In the genomic region with DNA sequence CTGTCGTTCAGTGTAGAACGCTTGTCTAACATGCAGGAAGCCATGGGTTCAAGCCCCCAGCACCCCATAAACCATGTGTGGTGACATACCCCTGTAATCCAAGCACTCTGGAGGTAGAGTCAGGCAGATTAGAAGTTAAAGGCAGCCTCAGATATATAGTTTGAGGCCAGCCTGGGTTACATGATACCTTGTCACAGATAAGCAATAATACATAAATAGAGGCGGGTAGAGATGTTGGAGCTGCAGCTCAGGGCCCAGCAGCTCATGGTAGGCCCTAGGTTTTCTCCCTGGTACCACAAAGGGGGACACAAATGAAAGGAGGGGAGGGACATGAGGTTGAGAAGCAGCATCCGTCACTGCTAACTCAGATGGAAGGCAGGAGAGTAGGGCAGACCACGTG, we compare ENCODE assay signal across 18 mouse cellular contexts. TPM values are rescaled to one million over a fixed set of nuclear protein-coding genes. Genes with fewer than 3 reads are reported as not detected.
DNase-seq lines count a peak whose midpoint lies in the region; ATAC-seq and TF ChIP-seq lines count a peak whose summit lies in the region.
"Had no signal": no experiment of that assay in that cellular context is flagged by ENCODE, and none has a peak within 500 bp of the region (broad histone marks: within the 10 kb centered on the region; RNA-seq: fewer than 3 reads in every experiment).

No protein-coding gene starts in this region.

- H3K9ac ChIP-seq in forebrain, embryonic 15.5 days (replicated peaks), result no peak overlapping the region
- H3K9ac ChIP-seq in neural tube, embryonic 13.5 days, result no peak overlapping the region
- no peak overlapping the region for H3K9ac ChIP-seq in neural tube, embryonic 15.5 days (replicated peaks)
- H3K9ac ChIP-seq in kidney, embryonic 14.5 days (ENCODE audit: low read depth, low read length), result no peak overlapping the region
- H3K9ac ChIP-seq: embryonic facial prominence, embryonic 13.5 days; heart, embryonic 13.5 days had no signal

- no peak overlapping the region for H3K4me3 ChIP-seq in forebrain, embryonic 10.5 days
- H3K4me3 ChIP-seq in forebrain, embryonic 15.5 days, result no peak overlapping the region
- H3K4me3 ChIP-seq in left cerebral cortex, adult 2 months, result no peak overlapping the region
- no peak overlapping the region for H3K4me3 ChIP-seq in neural tube, embryonic 13.5 days
- H3K4me3 ChIP-seq in neural tube, embryonic 15.5 days (replicated peaks), result no peak overlapping the region
- H3K4me3 ChIP-seq in kidney, embryonic 14.5 days (ENCODE audit: low read length), result no peak overlapping the region
- H3K4me3 ChIP-seq: embryonic facial prominence, embryonic 13.5 days; heart, embryonic 13.5 days; limb, embryonic 10.5 days had no signal

- H3K4me1 ChIP-seq in forebrain, embryonic 10.5 days, result peaks cover 50% of the 10 kb centered on the region
- H3K4me1 ChIP-seq in forebrain, embryonic 15.5 days, result peaks cover 14% of the 10 kb centered on the region
- H3K4me1 ChIP-seq in neural tube, embryonic 13.5 days (replicated peaks), result peaks cover 39% of the 10 kb centered on the region
- peaks cover 19% of the 10 kb centered on the region for H3K4me1 ChIP-seq in neural tube, embryonic 15.5 days
- peaks cover 4% of the 10 kb centered on the region; the same call in 1 of the 2 replicates for H3K4me1 ChIP-seq in kidney, embryonic 14.5 days (ENCODE audit: control insufficient read depth, insufficient read depth, low read length)

- H3K27ac ChIP-seq in forebrain, embryonic 10.5 days, result peak overlapping the region; percentile 56; the same call in 1 of the 2 replicates
- no peak overlapping the region for H3K27ac ChIP-seq in forebrain, embryonic 15.5 days (replicated peaks)
- peak overlapping the region; percentile 44 for H3K27ac ChIP-seq in left cerebral cortex, adult 2 months
- H3K27ac ChIP-seq in neural tube, embryonic 13.5 days (replicated peaks), result peak overlapping the region; percentile 78; the same call in 1 of the 2 replicates
- no peak overlapping the region for H3K27ac ChIP-seq in neural tube, embryonic 15.5 days (replicated peaks)
- H3K27ac ChIP-seq in kidney, embryonic 14.5 days (ENCODE audit: low read depth, low read length), result no peak overlapping the region
- H3K27ac ChIP-seq: embryonic facial prominence, embryonic 13.5 days; limb, embryonic 10.5 days; stomach, postnatal 0 days had no signal

- intact Hi-C loops in left cerebral cortex, adult 2 months (cut with DNase I), result no loop called here

- no peaks in the 10 kb centered on the region for H3K27me3 ChIP-seq in forebrain, embryonic 10.5 days (ENCODE audit: poor library complexity, severe bottlenecking)
- H3K27me3 ChIP-seq in forebrain, embryonic 15.5 days, result no peaks in the 10 kb centered on the region
- no peaks in the 10 kb centered on the region for H3K27me3 ChIP-seq in neural tube, embryonic 13.5 days
- H3K27me3 ChIP-seq in neural tube, embryonic 15.5 days (replicated peaks), result no peaks in the 10 kb centered on the region
- H3K27me3 ChIP-seq in kidney, embryonic 14.5 days (ENCODE audit: control insufficient read depth, insufficient read depth, low read length), result no peaks in the 10 kb centered on the region
- H3K27me3 ChIP-seq: embryonic facial prominence, embryonic 13.5 days; heart, embryonic 13.5 days had no signal

- H3K9me3 ChIP-seq in forebrain, embryonic 10.5 days, result no peaks in the 10 kb centered on the region
- no peaks in the 10 kb centered on the region for H3K9me3 ChIP-seq in forebrain, embryonic 15.5 days
- no peaks in the 10 kb centered on the region for H3K9me3 ChIP-seq in neural tube, embryonic 13.5 days
- H3K9me3 ChIP-seq in neural tube, embryonic 15.5 days (replicated peaks), result no peaks in the 10 kb centered on the region
- no peaks in the 10 kb centered on the region for H3K9me3 ChIP-seq in kidney, embryonic 14.5 days (ENCODE audit: control insufficient read depth, low read length)
- H3K9me3 ChIP-seq: embryonic facial prominence, embryonic 13.5 days; heart, embryonic 13.5 days; limb, embryonic 10.5 days had no signal

- H3K4me2 ChIP-seq in forebrain, embryonic 15.5 days (replicated peaks), result no peak overlapping the region
- H3K4me2 ChIP-seq in neural tube, embryonic 13.5 days, result no peak overlapping the region
- no peak overlapping the region for H3K4me2 ChIP-seq in neural tube, embryonic 15.5 days
- H3K4me2 ChIP-seq in kidney, embryonic 14.5 days (replicated peaks; ENCODE audit: low read depth, low read length), result no peak overlapping the region
- H3K4me2 ChIP-seq: embryonic facial prominence, embryonic 13.5 days; heart, embryonic 13.5 days had no signal

- 81% methylated on average over 5 of the region's 5 CpGs for WGBS in forebrain, embryonic 10.5 days
- WGBS in forebrain, embryonic 15.5 days, result 69% methylated on average over 5 of the region's 5 CpGs
- WGBS in neural tube, embryonic 13.5 days, result 68% methylated on average over 5 of the region's 5 CpGs
- WGBS in neural tube, embryonic 15.5 days, result 82% methylated on average over 5 of the region's 5 CpGs
- WGBS in kidney, embryonic 14.5 days, result 61% methylated on average over 5 of the region's 5 CpGs

- no peak for TF ChIP-seq CTCF in left cerebral cortex, adult 2 months (IDR thresholded peaks at IDR 0.05)

- no peak for ATAC-seq in forebrain, embryonic 15.5 days (replicated peaks)
- ATAC-seq in neural tube, embryonic 13.5 days (ENCODE audit: low read depth), result no peak
- no peak for ATAC-seq in neural tube, embryonic 15.5 days (ENCODE audit: low FRiP score)
- no peak for ATAC-seq in kidney, embryonic 14.5 days (ENCODE audit: low FRiP score, low TSS enrichment)

- no peaks in the 10 kb centered on the region for H3K36me3 ChIP-seq in forebrain, embryonic 10.5 days (replicated peaks)
- no peaks in the 10 kb centered on the region for H3K36me3 ChIP-seq in forebrain, embryonic 15.5 days
- no peaks in the 10 kb centered on the region for H3K36me3 ChIP-seq in neural tube, embryonic 13.5 days
- no peaks in the 10 kb centered on the region for H3K36me3 ChIP-seq in neural tube, embryonic 15.5 days
- H3K36me3 ChIP-seq in kidney, embryonic 14.5 days (ENCODE audit: control insufficient read depth, insufficient read depth, low read length), result no peaks in the 10 kb centered on the region
- H3K36me3 ChIP-seq: embryonic facial prominence, embryonic 13.5 days; heart, embryonic 13.5 days; limb, embryonic 10.5 days had no signal

- no peak for DNase-seq in forebrain, embryonic 10.5 days (ENCODE audit: extremely low spot score, low spot score)
- DNase-seq in left cerebral cortex, adult 2 months (ENCODE audit: extremely low spot score in 1 of 2, low spot score in 2 of 2), result no peak
- DNase-seq in left cerebral cortex, adult 9 months (ENCODE audit: low spot score in 2 of 2), result no peak
- DNase-seq: adrenal gland, adult 2 months; cerebellum, adult 11 months; heart, postnatal 36 days; kidney, adult 8-10 months; kidney, postnatal 4 days; layer of hippocampus, postnatal 36 days; right cerebral cortex, postnatal 14 days had no signal

RNA-seq across cellular contexts. Expression of gene Snx30, which starts 12.2 kb away (rescaled TPM):
- polyA plus RNA-seq in forebrain, embryonic 10.5 days (2016; fragmentation: Nextera tagmentation; extraction: Ambion mirVana), result 5.7 and 5.8 TPM in 2 replicates
- 10.7 and 13.0 TPM in 2 replicates for polyA plus RNA-seq in forebrain, embryonic 15.5 days (2015; fragmentation: Nextera tagmentation; extraction: Ambion mirVana)
- 10 to 100 TPM; 33.4 to 37.2 TPM for total RNA-seq in left cerebral cortex, adult 2 months (2021)
- 12.9 and 14.8 TPM in 2 replicates for polyA plus RNA-seq in neural tube, embryonic 13.5 days (2015; fragmentation: Nextera tagmentation; extraction: Ambion mirVana)
- 17.8 and 22.5 TPM in 2 replicates for polyA plus RNA-seq in neural tube, embryonic 15.5 days (2015; fragmentation: Nextera tagmentation; extraction: Ambion mirVana)
- 7.9 and 12.1 TPM in 2 replicates for polyA plus RNA-seq in kidney, embryonic 14.5 days (2014; fragmentation: Nextera tagmentation; extraction: Ambion mirVana)

RNA-seq across cellular contexts. Expression of gene Inip, which starts 16.4 kb away (rescaled TPM):
- 102 and 111 TPM in 2 replicates for polyA plus RNA-seq in forebrain, embryonic 10.5 days (2016; fragmentation: Nextera tagmentation; extraction: Ambion mirVana)
- polyA plus RNA-seq in forebrain, embryonic 15.5 days (2015; fragmentation: Nextera tagmentation; extraction: Ambion mirVana), result 77.2 and 80.6 TPM in 2 replicates
- total RNA-seq in left cerebral cortex, adult 2 months (2021), result 10 to 100 TPM; 22.3 to 23.1 TPM
- polyA plus RNA-seq in neural tube, embryonic 13.5 days (2015; fragmentation: Nextera tagmentation; extraction: Ambion mirVana), result 60.3 and 67.3 TPM in 2 replicates
- 48.9 and 53.3 TPM in 2 replicates for polyA plus RNA-seq in neural tube, embryonic 15.5 days (2015; fragmentation: Nextera tagmentation; extraction: Ambion mirVana)
- 55.5 and 69.3 TPM in 2 replicates for polyA plus RNA-seq in kidney, embryonic 14.5 days (2014; fragmentation: Nextera tagmentation; extraction: Ambion mirVana)

Comparison
In these comparisons a context has a peak if more than half of its experiments do, and no peak if none do; other contexts are left out.
1. H3K27ac ChIP-seq: peak in forebrain, embryonic 10.5 days (single experiment), left cerebral cortex, adult 2 months (single experiment) and neural tube, embryonic 13.5 days (single experiment); none in forebrain, embryonic 15.5 days (single experiment), neural tube, embryonic 15.5 days (single experiment) and kidney, embryonic 14.5 days (single experiment).